Mouse (Mus musculus) embryo, embryonic 9.5 days (tissue): ENCODE measurements around the gene Mst1.

Source experiments
- DNase-seq: peaks from one replicate; pipeline ENCODE4 v3.0.0-alpha.2; 2017; ENCODE audit errors: extremely low spot score

The Mst1 gene

GRCm38 (mm10) chr9:108080168-108080567 lies at the start of gene Mst1:
Mst1 (plus strand) TSS chr9:108080436.
- DNase-seq: no peak

DNA sequence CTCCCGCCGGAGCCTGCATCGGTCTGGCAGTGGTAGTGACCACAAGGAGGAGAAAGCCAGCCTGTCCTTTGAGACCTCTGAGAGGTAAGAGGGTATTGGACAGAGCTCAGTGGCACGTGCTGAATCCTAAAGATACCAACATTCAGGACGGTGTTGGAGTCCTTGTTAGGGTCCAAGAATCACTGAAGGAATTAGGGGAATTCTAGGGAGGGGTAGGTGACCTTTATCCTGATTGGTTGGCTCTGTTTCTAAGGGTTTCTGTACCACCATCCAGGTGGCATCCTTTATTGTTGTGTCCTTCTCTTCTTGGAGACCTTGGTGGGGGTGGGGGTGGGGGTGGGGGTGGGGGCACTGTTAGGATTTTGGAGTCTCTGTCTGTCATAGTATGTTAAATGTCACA lies 48.1 kb upstream of the Mst1 start:
- DNase-seq: no peak

DNA sequence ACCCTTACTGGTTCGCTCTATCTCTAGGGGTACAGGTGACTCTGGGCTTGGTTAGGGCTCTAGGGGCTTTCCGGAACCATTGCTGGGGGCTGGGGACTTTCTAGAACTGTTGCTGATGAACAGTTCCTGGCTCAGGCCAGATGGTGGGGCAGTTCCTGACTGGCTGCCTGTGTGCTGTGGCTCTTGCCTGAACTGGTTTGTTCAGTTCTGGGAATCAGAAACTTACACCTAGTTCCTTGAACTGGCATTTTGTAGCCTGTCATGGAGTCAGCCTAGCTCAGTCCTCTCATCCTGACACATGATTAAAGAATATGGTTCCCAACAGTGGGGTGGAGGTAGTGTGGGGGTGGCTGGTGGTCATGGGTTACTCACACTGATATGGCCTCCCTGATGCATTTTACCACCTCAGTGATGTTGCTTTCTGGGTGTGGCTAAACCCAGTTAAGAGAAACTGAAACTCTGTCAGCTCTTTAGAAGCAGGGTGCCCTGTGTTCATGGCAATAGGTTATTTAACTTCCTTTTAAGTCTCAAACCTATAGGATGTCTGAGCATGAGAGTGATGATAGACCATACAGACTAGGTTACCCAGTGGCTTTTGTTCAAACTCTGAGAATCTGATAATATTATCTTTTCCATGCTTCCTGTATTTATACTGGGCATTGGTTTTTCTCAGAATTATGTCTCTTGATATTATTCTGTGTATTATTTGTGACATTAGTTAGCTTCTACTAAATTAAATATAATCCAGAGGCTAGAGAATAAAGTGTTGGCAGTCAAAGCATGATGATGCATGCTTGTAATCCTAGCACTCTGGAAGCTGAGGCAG lies 44.7 kb upstream of the Mst1 start:
- no peak for DNase-seq

GRCm38 (mm10) chr9:108044751-108045492 lies 35.3 kb upstream of the Mst1 start:
- no peak for DNase-seq

GRCm38 (mm10) chr9:108046582-108046981 lies 33.7 kb upstream of the Mst1 start:
- no peak for DNase-seq

- DNase-seq: no peak
Observed at GRCm38 (mm10) chr9:108047601-108048565, 32.4 kb upstream of the Mst1 start.

DNA sequence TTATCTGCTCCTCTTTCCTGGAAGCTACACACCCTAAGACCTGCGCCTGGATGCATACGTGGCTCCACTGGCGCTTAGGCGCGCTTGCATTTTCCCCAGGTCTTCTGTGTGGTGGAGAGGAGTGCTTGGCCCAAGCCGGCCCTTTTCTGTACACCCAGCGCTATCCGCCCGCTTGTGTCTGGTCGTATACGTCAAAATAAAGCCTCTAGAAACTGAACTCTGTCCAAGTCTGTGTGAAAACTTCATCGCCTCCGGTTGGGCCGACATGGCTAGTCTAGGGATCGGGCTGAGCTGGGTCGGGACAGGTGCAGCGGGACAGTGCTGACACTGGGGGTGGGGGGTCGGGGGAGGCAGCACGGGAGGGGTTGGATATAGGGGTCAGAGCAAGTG lies 31.7 kb upstream of the Mst1 start:
- DNase-seq: no peak

DNA sequence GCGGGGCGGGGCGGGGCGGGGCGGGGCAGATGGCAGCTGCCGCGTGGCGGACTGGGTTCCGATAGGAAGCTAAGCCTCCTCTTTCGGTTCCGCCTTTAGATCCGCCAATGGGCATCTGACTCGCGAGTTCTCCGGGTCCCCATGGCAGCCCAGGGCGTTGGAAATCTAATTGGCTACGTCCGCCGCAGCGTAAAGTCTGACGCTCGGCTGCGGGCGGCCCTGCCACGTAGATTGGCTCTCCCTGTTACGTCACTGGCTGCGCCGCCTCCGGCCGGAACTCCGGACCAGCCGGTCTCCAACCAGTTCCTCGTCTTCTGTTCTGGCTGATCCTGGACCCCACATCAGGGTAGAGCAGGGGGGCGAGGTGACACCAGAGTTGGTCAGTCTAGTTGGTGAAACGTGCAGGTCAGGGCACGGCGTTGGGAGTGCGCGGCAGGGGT lies 31.2 kb upstream of the Mst1 start, which contains the start of gene Gmppb:
TSS of gene Gmppb (plus strand) at position 227 of the 440 bp plus-strand sequence.
- peak; percentile 94 for DNase-seq

DNA sequence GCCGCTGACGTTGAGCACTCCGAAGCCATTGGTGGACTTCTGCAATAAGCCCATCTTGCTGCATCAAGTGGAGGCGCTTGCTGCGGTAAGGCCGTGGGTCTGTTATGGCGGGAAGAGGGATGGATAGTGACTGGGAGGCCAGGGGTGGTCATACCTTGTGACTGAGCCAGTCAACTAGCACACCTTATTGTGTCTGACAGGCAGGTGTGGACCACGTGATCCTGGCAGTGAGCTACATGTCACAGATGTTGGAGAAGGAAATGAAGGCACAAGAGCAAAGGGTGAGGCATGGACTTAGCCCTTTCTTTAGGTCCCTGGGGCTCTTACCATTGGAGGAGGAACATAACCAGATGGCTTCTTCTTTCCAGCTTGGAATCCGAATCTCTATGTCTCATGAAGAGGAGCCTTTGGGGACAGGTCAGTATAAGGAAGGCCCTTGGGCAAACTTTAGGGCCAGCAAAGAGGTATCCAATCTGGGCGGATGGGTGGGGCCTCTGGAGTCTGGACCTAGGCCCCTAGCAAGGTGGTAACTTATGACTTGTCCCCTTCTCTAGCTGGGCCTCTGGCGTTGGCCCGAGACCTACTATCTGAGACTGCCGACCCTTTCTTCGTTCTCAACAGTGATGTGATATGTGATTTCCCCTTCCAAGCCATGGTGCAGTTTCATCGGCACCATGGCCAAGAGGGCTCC lies 30.5 kb upstream of the Mst1 start:
- DNase-seq: no peak

GRCm38 (mm10) chr9:108051184-108051930 lies 28.9 kb upstream of the Mst1 start:
- no peak for DNase-seq

DNA sequence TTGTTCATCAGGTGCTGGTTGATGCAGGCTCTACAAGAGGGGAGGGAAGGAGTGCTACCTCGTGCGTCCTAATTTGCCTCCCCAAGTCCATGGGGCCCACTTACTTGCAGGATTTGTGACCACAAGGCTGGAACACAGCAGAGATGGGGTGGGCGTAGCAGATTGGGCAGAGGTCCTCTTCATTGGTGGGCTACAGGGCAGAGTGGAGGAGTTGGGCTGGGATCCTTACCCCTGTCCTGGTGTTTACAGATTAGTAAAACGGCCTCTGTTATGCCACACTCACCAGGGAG lies 28.4 kb upstream of the Mst1 start:
- no peak for DNase-seq

- no peak for DNase-seq
Observed at GRCm38 (mm10) chr9:108052411-108052810, 27.8 kb upstream of the Mst1 start.

DNA sequence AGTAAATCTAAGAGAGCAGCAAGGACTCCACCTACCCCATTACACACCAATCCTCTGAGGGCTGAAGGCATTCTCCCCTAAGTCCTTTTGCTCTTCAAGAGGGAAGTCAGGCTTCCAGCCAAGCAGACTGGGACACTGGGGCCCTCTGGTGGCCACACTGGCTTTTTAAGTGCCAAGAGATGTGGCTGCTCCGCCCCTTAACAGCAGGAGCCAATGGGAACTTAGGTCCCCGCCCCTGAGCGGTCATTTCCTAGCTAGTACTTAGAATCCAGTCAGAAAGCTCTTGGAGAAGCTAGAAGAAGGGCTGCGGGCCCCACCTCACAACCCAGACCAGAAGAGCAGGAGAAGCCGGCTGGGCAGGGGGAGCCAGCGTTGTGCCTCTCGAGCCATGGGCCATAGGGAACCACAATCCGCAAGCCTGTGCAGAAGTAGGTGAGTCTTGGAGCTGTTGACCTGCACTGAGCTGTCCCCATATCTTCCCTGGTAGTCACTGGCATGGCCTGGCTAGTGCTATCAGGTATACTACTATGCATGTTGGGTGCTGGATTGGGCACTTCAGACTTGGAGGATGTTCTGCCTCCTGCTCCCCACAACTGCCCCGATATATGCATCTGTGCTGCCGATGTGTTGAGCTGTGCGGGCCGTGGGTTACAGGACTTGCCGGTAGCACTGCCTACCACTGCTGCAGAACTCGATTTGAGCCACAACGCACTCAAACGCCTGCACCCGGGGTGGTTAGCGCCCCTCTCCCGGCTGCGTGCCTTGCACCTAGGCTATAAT lies 27.2 kb upstream of the Mst1 start, which contains the start of gene Amigo3:
TSS of gene Amigo3 (plus strand) at position 275 of the 780 bp plus-strand sequence.
- peak; percentile 93 for DNase-seq

DNA sequence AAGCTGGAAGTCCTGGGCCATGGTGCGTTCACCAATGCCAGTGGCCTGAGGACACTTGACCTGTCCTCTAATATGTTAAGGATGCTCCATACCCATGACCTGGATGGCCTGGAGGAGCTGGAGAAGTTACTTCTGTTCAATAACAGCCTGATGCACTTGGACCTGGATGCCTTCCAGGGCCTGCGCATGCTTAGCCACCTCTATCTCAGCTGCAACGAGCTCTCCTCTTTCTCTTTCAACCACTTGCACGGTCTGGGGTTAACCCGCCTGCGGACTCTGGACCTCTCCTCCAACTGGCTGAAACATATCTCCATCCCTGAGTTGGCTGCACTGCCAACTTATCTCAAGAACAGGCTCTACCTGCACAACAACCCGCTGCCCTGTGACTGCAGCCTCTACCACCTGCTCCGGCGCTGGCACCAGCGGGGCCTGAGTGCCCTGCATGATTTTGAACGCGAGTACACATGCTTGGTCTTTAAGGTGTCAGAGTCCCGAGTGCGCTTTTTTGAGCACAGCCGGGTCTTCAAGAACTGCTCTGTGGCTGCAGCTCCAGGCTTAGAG lies 26.5 kb upstream of the Mst1 start:
- DNase-seq: no peak

DNA sequence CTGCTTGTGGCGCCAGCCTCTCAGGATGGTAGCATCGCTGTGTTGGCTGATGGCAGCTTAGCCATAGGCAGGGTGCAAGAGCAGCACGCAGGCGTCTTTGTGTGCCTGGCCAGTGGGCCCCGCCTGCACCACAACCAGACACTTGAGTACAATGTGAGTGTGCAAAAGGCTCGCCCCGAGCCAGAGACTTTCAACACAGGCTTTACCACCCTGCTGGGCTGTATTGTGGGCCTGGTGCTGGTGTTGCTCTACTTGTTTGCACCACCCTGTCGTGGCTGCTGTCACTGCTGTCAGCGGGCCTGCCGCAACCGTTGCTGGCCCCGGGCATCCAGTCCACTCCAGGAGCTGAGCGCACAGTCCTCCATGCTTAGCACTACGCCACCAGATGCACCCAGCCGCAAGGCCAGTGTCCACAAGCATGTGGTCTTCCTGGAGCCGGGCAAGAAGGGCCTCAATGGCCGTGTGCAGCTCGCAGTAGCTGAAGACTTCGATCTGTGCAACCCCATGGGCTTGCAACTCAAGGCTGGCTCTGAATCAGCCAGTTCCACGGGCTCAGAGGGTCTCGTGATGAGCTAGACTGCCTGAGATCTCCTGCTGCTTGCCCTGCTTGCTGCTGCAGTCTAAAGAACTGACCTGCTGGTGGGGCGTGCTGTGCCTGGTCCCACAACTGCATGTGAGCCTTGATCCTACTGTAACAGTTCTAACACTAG lies 25.8 kb upstream of the Mst1 start:
- DNase-seq: no peak

DNA sequence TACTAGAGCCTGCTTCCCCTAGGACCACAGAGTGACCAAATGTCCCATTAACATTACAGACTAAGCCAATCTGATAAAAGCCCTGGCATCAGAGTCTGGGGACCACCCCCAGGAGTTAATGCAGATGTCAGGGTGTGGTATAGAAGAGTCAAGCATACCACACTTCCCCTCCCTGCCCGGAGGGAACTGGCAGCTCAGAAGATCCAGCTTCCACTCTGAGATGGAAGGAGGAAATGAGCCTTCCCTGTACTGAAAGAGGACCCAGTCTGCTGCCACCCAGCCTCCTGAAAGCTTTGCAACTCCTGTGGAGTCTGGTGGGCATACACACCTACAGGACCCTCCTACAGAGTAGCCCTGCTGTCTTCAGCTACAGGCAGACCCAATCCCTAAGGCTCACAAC lies 25.2 kb upstream of the Mst1 start:
- DNase-seq: no peak

- no peak for DNase-seq
Observed at GRCm38 (mm10) chr9:108055661-108056237, 24.5 kb upstream of the Mst1 start.
